Mouse (Mus musculus) liver, adult 2 months (tissue): ENCODE measurements around the gene Rragd.

Experiments used
- CTCF ChIP-seq: fragments of 200-500 bp; IDR thresholded peaks from 2 replicates; pipeline ENCODE4 v1.5.1; 2011; ENCODE audit warnings: low read depth, low read length, control low read depth
- POLR2A ChIP-seq: fragments of 200-500 bp; IDR thresholded peaks from 2 replicates; pipeline ENCODE4 v1.6.1; 2011; ENCODE audit warnings: low read length, control low read depth; ENCODE audit not compliant: insufficient read depth; ENCODE audit errors: extremely low read depth

DNA sequence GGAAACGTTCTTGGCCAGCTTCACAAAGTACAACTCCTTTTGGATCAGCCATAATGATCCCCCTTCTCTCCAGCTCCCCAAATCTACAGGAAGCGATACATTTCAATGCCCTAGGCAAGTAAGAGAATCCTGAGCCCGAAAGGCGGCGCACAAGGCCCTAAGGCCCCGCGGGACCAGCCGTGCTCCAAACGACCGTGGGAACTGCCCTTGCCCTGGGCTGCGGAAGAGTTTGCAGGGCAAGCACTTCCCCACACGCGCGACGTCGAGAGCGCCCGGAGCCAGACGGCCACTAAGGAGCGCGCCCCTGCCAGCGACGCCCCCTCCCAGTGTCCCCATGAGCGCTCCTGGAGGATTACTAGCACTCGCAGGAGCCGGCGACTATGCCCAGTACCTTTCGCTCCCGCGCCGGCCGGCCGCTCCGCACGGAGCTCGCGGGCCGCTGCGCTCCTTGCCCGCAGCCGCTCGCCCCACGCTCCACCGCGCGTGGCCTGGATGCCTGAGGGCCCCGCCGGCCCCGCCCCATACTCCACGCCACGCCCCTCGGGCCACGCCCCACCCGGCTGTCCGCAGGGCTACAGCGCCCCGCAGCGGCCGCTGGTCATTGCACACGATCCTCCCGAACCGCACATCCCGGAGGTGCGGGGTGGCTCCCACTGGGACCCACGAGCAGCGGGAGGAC lies 32.3 kb upstream of the Rragd start, which contains the start of gene Ankrd6:
- TF ChIP-seq CTCF (peak; percentile 81), POLR2A (no peak)
